Mouse (Mus musculus) testis, postnatal 10 days (tissue): ENCODE results near the gene Mia.

Experiments
- DNase-seq: peaks from one replicate; pipeline ENCODE4 v3.0.0; 2021; ENCODE audit warnings: low spot score

Mia gene

DNA sequence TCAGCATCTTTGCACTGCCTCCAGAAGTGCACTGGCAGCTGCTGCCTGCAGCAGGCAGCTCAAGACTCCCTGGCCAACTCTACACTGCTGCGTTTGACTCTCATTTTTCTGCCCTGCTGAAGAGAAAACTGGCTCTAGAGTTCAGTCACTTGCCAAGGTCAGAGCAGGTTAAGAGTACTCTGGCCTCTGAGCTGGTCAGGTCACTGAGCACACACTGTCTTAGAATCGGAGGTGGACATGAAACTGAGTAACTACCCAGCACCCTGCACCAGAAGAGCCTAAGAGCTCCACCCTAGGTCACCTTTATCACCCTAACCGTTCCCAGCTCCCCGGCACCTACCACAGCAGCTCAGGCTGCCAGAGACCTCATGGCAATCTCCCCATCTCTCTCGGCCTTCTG, 5.0 kb upstream of the Mia start:
- no peak for DNase-seq

DNA sequence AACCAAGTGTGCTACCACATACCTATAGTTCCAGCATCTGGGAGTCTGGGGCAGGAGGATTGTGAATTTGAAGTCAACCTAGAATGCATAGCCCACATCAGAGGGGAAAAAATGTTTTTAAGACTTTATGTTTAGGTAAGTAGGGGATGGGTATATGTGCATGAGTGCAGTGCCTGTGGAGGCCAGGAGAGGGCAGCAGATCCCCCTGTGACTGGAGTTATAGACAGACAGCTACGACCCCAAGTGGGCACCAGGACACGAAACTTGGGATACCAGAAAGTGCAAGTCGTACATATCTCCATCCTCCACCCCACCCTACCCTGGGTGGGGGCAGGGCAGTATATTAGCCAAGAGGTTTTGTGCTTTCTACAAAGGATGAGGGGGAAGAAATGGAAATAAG, 4.0 kb upstream of the Mia start:
- DNase-seq: peak; percentile 68

DNA sequence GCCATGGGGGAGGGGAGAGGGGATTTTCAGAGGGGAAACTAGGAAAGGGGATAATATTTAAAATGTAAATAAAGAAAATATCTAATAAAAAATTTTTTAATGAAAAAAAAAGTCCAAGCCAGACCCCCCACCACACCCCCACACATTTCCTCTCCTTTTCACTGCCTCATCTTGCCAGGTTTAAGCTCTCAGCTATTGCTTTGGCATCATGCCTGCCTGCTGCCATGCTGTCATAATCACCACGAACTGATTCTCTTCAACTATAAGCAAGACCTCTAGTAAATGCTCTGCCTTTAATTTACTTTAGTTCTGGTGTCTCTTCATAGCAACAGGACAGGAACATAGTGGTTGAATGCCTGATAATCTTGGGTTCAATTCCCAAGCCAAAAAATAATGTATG, 1.5 kb upstream of the Mia start:
- no peak for DNase-seq

DNA sequence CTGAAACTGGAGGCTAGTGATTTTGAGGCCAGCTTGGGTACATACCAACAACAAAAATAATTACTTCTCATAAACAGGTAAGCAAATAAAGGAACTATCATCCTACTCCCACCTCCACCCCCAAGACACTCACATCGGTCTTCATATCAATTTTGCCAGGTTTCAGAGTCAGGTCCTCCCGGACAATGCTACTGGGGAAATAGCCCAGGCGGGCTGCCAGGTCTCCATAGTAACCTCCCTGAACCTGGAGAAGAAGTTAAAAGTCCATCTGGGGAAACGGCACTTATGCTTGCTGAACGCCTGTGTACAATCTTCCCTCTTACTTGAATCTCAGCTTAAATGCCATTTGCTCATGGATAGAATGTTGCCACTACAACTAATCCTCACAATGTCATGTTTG, 921 bp downstream of the Mia start:
- peak; percentile 69 for DNase-seq

- DNase-seq: no peak
Measured at GRCm38 (mm10) chr7:27179217-27179918, 1.6 kb downstream of the Mia start.

DNA sequence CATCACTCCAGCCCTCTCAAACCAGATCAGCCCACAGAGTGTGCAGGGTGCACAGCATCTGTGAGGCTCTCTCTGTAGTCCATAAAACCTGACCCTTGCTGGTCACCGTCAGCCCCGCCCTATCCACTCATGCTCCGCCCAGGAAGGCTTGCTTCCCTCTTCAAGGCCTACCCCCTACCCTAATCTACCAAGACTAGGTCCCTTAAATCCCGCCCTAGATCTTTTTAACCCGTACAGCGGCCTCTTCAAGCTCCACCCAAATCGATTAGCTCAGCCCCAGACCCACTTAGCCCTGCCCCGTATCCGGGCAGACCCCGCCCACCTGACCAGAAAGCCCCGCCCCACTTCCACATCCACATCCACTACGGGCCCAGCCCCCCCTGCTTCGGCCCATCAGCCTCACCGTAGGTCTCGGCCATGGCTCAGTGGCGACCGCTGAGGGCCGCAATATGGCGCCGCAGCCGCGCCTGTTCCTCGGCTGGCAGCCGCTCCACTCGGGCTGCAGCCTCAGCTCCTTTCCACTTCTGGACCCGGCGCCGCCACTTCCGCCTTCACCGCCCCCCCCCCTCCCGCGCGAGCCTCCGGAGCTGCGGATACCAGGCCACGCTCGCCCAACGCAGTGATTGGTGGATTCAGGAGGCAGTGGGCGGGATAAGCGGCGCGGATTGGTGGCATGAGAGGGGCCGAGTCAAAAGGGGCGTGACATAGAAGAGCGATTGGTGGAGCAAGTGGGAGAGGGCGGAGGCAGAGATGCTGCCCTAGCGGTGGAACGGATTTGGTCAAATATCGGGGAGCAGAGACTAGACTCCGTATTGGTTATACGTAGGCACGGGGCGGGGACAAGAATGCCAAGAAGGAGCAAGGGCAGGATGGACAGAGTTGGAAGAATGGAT, 2.4 kb downstream of the Mia start, which contains the start of gene Rab4b:
Gene Rab4b (minus strand): TSS at position 573 of the 893 bp plus-strand sequence.
- DNase-seq: peak; percentile 98

- no peak for DNase-seq
Measured at GRCm38 (mm10) chr7:27177942-27178323, 3.0 kb downstream of the Mia start.

GRCm38 (mm10) chr7:27174896-27175295, 6.1 kb downstream of the Mia start:
- DNase-seq: peak; percentile 66

GRCm38 (mm10) chr7:27174496-27174895, 6.5 kb downstream of the Mia start:
- peak; percentile 74 for DNase-seq

DNA sequence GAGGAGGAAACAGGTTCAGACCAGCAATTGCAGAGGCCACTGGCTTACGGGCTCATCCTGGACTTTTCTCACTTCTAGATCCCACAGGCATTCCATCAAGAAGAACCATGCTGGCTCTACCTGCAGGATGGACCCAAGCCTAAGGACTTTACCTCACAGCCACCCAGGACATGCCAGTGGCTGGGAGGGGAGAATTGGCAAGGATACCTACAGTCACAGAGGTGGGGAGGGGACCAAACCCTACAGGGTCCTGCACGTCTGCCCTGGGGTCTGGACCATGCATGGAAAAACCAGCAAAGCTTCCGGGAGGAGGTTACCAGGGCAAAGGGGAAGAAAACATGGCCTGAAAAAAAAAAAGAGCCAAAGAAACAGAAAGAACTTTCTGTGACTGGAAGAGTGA, 10.0 kb downstream of the Mia start:
- DNase-seq: no peak

- no peak for DNase-seq
Measured at GRCm38 (mm10) chr7:27168371-27168770, 12.6 kb downstream of the Mia start.

DNA sequence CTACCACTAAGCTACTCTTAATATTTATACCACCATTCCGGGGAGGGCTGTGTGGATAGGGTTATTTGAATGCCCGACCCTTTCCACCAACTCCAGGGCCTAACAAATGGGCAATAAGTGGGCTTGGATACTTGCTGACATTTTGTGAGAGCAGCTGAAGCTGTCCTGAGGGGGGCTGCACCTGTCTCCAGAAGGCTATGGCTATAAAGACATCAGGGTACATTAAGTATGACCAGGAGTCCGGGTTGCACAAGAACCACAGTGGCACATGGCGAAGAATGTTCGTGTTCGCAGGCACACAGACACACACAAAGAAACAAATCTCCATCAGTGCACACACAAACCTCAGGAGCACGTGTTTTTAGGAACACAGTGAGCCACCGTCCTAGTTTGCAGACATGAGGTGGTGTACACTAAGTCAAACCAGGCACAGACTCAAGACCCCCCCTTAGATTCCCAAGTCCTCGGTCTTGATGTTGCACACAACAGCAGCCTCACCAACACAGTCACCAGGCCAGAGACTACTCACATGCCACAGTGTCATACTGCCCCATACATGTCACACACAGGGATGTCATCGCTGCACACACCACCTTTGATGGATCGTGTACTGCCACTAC, 13.4 kb downstream of the Mia start:
- no peak for DNase-seq

DNA sequence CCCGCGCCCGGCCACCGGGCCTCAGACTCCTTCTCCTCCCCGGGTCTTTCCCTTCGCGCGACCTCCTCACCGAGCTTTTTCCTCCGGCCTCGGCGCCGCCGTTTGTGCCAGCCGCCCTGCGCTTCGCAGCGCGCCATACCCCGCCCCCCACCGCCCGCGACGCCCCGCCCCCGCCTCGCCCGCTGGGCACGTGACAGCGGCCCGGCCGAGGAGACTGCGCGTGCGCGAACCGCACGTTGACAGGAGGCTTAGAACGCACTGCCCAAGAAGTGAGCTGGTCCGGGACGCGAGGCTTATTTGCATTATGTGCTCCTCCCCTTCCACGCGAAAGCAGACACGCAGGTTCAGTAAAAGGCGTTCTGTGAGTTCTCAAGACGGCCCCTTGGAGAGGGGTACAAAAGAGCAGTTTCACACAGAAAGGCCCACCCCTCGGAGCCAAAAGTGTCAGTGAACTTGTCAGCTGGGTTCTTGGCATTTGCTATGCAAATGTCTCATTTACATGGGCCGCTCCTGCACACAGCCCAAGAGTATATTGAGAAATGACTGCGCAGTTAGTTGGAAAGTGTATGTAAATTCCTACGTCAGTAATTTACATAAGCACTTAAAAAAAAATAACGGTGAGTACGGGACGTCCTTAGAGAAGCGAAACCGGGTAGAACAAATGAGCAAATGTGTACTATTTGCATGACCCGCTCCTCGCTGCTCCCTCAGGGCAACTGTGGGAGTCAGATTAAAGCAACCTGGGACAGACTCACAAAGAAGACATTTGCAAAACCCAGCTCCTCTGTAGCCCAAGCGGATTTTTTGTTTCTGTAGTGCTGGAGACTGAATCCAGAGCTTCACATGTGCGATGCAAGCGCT, 14.1 kb downstream of the Mia start, which contains the start of gene Egln2:
Gene Egln2 (minus strand): TSS at position 189 of the 861 bp plus-strand sequence.
- DNase-seq: peak; percentile 98

DNA sequence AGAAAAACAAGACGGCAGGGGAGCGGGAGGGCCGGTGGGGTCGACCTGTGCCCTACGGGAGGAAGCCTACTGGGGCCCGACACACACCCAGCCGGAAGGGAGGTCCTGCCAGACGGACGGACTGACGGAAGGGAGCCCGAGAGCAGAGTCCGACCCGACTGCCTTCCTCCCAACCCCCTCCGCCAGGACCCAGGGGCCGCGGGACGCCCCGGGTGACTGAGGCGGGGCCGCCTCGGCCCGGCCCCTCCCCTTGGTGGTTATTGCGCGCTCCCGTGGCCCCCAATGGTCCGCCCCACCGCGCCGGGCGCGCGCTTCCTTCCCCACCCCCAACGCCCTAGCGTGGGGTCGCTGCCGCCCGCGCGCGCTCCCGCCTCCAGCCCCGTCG, 14.7 kb downstream of the Mia start:
- DNase-seq: peak; percentile 93

GRCm38 (mm10) chr7:27165696-27166095, 15.3 kb downstream of the Mia start:
- DNase-seq: no peak

DNA sequence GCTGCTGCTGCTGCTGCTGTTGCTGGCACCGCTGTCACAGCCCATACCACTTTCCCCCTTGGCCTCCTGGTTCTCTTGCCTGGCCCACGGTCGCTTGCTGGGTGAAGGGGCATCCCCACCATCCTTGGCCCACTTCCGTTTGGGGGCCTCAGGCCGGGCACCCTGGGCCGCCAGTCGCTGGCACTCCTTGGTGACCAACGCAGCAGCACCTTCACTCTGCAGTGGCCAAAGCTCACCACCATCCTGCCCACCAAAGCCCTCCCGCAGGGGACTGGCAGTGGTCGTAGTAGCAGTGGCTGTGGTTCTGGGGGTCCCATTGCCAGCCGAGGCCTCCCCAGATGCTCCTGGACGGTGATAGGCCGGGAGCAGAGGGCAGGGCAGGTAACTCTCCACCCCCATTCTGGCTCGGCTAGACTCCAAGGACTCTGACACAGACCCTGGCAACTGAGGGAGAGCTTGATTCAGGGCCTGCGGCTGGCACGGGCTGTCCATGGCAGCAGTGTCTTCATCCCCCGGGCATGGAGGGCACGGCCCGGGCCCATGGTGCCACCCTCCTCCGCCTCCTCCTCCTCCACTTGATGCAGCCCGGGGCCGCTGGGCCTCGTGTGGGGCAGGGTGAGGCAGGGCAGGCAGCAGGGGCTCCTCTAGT, 15.8 kb downstream of the Mia start:
- DNase-seq: peak; percentile 68

- peak; percentile 64 for DNase-seq
Measured at GRCm38 (mm10) chr7:27164112-27164947, 16.6 kb downstream of the Mia start.

- no peak for DNase-seq
Measured at GRCm38 (mm10) chr7:27163450-27163805, 17.5 kb downstream of the Mia start.

DNA sequence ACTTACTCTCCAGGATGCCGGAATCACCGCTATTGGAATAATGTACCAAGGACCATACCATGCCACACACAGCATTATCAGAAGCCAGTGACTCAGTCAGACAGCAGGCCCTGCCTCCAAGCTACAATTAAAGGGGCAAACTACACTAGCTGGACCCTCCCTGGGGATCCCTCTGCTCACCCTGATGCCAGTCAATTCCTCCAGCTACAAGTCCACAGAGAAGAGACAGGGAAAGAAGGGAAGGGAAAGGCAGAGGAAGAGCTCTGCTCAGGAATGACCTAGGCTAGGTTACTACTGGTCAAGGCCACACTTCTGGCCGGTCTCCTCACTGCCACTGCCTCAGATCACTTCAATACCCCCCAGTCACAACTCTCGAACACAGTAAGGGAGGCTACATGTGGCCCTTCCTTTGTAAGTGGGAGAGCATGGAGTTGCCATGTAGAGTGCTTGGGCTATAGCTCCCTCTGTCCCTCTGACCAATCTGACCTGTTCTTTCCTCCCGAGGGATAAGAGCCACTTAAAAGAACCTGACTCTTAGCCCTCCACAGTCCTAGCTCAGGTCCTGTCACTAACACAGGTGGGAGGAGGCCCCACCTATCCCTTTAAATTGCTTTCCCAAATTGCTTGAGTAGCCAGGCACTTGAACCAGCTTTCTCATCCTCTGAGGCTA, 18.0 kb downstream of the Mia start:
- peak; percentile 37 for DNase-seq

GRCm38 (mm10) chr7:27161744-27162143, 19.2 kb downstream of the Mia start:
- peak; percentile 38 for DNase-seq
